Mouse (Mus musculus): ENCODE data around the gene Tbc1d30. TPM values are rescaled to one million over a fixed set of nuclear protein-coding genes. Genes with fewer than 3 reads are reported as not detected.
"Not testable (repeated sequence)": the region's sequence is repeated elsewhere in the genome, so short reads cannot be mapped to it uniquely, and the experiment has no call there.

Tbc1d30 gene
- polyA plus RNA-seq, 1 experiment from 2014 or later = 8.0 TPM

GRCm38 (mm10) chr10:121364306-121364705 is 13.2 kb upstream of the Tbc1d30 start:
- 20% methylated on average over 15 of the region's 15 CpGs for WGBS
- Histone ChIP-seq H3K4me3 (replicated peaks) (peak overlapping the region; percentile 100), H3K27ac (no peak overlapping the region), H3K36me3 (0 out of 2 replicates have a peak, but pooled peaks cover 4% of the 10 kb centered on the region), H3K9me3 (no peaks in the 10 kb centered on the region), H3K27me3 (replicated peaks) (no peaks in the 10 kb centered on the region), H3K4me1 (peaks cover 24% of the 10 kb centered on the region), H3K9ac (no peak overlapping the region; the same call in 1 of the 2 replicates), H3K4me2 (peak overlapping the region; percentile 87)
- ATAC-seq (ENCODE audit: insufficient read depth, low FRiP score, low read depth) = no peak

DNA sequence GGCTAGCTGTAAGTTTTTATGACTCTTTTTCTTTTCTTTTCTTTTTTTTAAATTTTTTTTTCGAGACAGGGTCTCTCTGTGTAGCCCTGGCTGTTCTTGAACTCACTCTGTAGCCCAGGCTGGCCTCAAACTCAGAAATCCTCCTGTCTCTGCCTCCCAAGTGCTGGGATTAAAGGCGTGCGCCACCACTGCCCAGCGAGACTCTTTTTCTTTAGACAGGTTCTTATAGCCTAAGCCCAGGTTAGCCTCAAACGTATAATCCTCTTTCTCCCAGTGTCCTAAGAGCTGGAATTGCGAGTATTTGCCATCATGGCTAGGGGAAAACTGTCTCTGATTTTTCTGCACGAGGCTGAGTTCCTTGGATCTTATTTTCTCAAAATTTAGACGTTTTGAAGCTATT is 12.1 kb upstream of the Tbc1d30 start:
- Histone ChIP-seq H3K27ac (no peak overlapping the region), H3K4me3 (replicated peaks) (no peak overlapping the region), H3K9me3 (no peaks in the 10 kb centered on the region), H3K4me2 (no peak overlapping the region), H3K27me3 (replicated peaks) (no peaks in the 10 kb centered on the region), H3K4me1 (peaks cover 24% of the 10 kb centered on the region), H3K9ac (no peak overlapping the region), H3K36me3 (0 out of 2 replicates have a peak, but pooled peaks cover 2% of the 10 kb centered on the region)
- no peak for ATAC-seq (ENCODE audit: insufficient read depth, low FRiP score, low read depth)
- 80% methylated on average over 8 of the region's 8 CpGs for WGBS

DNA sequence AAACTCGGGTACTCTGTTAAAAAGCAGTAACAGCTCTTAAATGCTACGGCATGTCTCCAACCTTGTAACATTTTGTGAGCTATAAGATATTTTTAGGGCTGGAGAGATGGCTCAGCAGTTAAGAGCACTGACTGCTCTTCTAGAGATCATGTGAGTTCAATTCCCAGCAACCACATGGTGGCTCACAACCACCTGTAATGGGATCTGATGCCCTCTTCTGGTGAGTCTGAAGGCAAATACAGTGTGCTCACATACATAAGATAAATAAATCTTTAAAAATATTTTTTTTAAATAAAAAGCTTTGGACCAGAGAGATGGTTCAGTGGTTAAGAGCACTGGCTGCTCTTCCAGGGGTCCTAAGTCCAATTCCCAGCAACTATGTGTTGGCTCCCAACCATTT is 9.3 kb upstream of the Tbc1d30 start:
- H3K4me2 ChIP-seq = no peak overlapping the region
- no peaks in the 10 kb centered on the region for H3K36me3 ChIP-seq
- no peak overlapping the region for H3K9ac ChIP-seq
- ATAC-seq (ENCODE audit: insufficient read depth, low FRiP score, low read depth) = no peak
- no peaks in the 10 kb centered on the region for H3K9me3 ChIP-seq
- H3K27ac ChIP-seq = no peak overlapping the region
- peaks cover 6% of the 10 kb centered on the region for H3K4me1 ChIP-seq
- no peak overlapping the region for H3K4me3 ChIP-seq (replicated peaks)
- H3K27me3 ChIP-seq (replicated peaks) = no peaks in the 10 kb centered on the region
- 88% methylated on average over 2 of the region's 2 CpGs for whole genome bisulfite sequencing

GRCm38 (mm10) chr10:121351692-121352290 is 713 bp upstream of the Tbc1d30 start:
- Histone ChIP-seq H3K9me3 (no peaks in the 10 kb centered on the region), H3K9ac (no peak overlapping the region), H3K4me3 (replicated peaks) (peak overlapping the region; percentile 61), H3K4me2 (peak overlapping the region; percentile 89), H3K4me1 (peaks cover 7% of the 10 kb centered on the region), H3K36me3 (no peaks in the 10 kb centered on the region), H3K27me3 (replicated peaks) (peaks cover 10% of the 10 kb centered on the region; the same call in 1 of the 2 replicates), H3K27ac (peak overlapping the region; percentile 82)
- ATAC-seq (ENCODE audit: insufficient read depth, low FRiP score, low read depth) = no peak
- 27% methylated on average over 15 of the region's 15 CpGs for WGBS

GRCm38 (mm10) chr10:121350357-121351065 is 567 bp downstream of the Tbc1d30 start:
- peak overlapping the region; percentile 61 for H3K4me3 ChIP-seq (replicated peaks)
- peak; percentile 70; the same call in 1 of the 2 replicates for ATAC-seq (ENCODE audit: insufficient read depth, low FRiP score, low read depth)
- peak overlapping the region; percentile 45; the same call in 1 of the 2 replicates for H3K9ac ChIP-seq
- H3K4me2 ChIP-seq = peak overlapping the region; percentile 89
- peaks cover 10% of the 10 kb centered on the region; the same call in 1 of the 2 replicates for H3K27me3 ChIP-seq (replicated peaks)
- H3K27ac ChIP-seq = peak overlapping the region; percentile 82
- peaks cover 7% of the 10 kb centered on the region for H3K4me1 ChIP-seq
- H3K9me3 ChIP-seq = no peaks in the 10 kb centered on the region
- 2% methylated on average over 35 of the region's 35 CpGs for WGBS
- no peaks in the 10 kb centered on the region for H3K36me3 ChIP-seq

GRCm38 (mm10) chr10:121349244-121349643 is 1.8 kb downstream of the Tbc1d30 start:
- Histone ChIP-seq H3K4me3 (replicated peaks) (peak overlapping the region; percentile 61; the same call in 1 of the 2 replicates), H3K27ac (peak overlapping the region; percentile 8; the same call in 1 of the 2 replicates)
- no peak for ATAC-seq (ENCODE audit: insufficient read depth, low FRiP score, low read depth)

GRCm38 (mm10) chr10:121343867-121344266 is 7.2 kb downstream of the Tbc1d30 start:
- H3K4me3 ChIP-seq (replicated peaks) = no peak overlapping the region
- WGBS = 47% methylated on average over 6 of the region's 6 CpGs
- H3K9me3 ChIP-seq = no peaks in the 10 kb centered on the region
- H3K36me3 ChIP-seq = no peaks in the 10 kb centered on the region
- H3K4me2 ChIP-seq = no peak overlapping the region
- no peak overlapping the region for H3K9ac ChIP-seq
- no peak for ATAC-seq (ENCODE audit: insufficient read depth, low FRiP score, low read depth)
- no peaks in the 10 kb centered on the region for H3K27me3 ChIP-seq (replicated peaks)
- no peak overlapping the region for H3K27ac ChIP-seq
- H3K4me1 ChIP-seq = no peaks in the 10 kb centered on the region

More at GRCm38 (mm10) chr10:121349244-121349643, 1.8 kb downstream of the Tbc1d30 start:
- H3K27me3 ChIP-seq (replicated peaks) = peaks cover 10% of the 10 kb centered on the region; the same call in 1 of the 2 replicates
- H3K36me3 ChIP-seq = no peaks in the 10 kb centered on the region
- H3K9me3 ChIP-seq = no peaks in the 10 kb centered on the region
- WGBS = 43% methylated on average over 5 of the region's 5 CpGs
- peak overlapping the region; percentile 89 for H3K4me2 ChIP-seq
- H3K9ac ChIP-seq = no peak overlapping the region
- H3K4me1 ChIP-seq = peaks cover 7% of the 10 kb centered on the region

- Histone ChIP-seq H3K36me3 (no peaks in the 10 kb centered on the region), H3K4me1 (no peaks in the 10 kb centered on the region), H3K9ac (no peak overlapping the region), H3K4me3 (replicated peaks) (no peak overlapping the region), H3K27me3 (replicated peaks) (no peaks in the 10 kb centered on the region), H3K9me3 (no peaks in the 10 kb centered on the region), H3K4me2 (no peak overlapping the region), H3K27ac (no peak overlapping the region)
- 95% methylated on average over 10 of the region's 10 CpGs for WGBS
- no peak for ATAC-seq (ENCODE audit: insufficient read depth, low FRiP score, low read depth)
Observed at GRCm38 (mm10) chr10:121342260-121342659, 8.8 kb downstream of the Tbc1d30 start.

DNA sequence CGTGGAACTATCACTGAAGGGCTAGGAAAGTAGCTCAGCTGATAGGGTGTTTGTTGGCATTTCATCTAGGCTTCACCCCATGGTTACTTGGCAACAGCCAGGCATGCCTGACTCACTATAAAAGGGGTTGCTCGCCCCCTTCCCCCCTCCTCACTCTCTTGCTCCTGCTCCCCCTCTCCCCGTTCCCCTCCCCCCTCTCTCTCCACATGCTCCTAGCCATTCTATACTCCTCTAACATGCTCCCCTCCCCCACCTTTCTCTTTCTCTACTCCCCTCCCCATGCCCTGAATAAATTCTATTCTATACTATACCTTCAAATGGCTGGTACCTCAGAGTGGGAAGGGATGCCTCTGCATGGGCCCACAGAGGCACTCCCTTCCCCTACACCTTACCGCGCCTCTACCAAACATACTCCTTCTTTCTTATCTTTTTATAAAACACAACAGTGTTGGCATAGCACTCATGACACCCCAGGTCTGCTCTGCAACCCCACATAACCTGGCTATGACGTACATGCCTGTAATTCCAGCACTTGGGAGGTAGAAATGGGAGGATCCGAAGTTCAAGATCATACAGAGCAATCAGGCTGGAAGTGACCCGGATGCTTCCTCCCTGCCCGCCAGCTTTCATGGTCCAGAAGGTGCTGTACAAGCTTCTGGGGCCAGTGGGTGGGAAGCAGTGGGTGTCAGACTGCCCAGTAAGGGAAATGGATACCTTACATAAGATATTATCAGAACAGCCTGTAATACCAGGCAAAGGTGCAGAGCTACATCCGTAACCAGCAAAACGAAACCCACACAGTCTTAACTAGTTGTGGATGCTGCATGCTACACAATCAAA is 10.1 kb downstream of the Tbc1d30 start:
- WGBS = 75% methylated on average over 11 of the region's 11 CpGs
- H3K4me2 ChIP-seq = no peak overlapping the region
- H3K36me3 ChIP-seq = no peaks in the 10 kb centered on the region
- no peak overlapping the region for H3K9ac ChIP-seq
- H3K27ac ChIP-seq = no peak overlapping the region
- no peaks in the 10 kb centered on the region for H3K9me3 ChIP-seq
- no peaks in the 10 kb centered on the region for H3K27me3 ChIP-seq (replicated peaks)
- ATAC-seq (ENCODE audit: insufficient read depth, low FRiP score, low read depth) = no peak
- H3K4me1 ChIP-seq = no peaks in the 10 kb centered on the region
- H3K4me3 ChIP-seq (replicated peaks) = no peak overlapping the region

GRCm38 (mm10) chr10:121336536-121336935 is 14.5 kb downstream of the Tbc1d30 start:
- not testable (repeated sequence) for H3K4me3 ChIP-seq (replicated peaks); H3K27ac ChIP-seq; H3K9ac ChIP-seq; H3K4me1 ChIP-seq; H3K9me3 ChIP-seq; H3K27me3 ChIP-seq (replicated peaks); H3K4me2 ChIP-seq; ATAC-seq (ENCODE audit: insufficient read depth, low FRiP score, low read depth); H3K36me3 ChIP-seq
- 54% methylated on average over 14 of the region's 14 CpGs for WGBS

- Histone ChIP-seq H3K4me3 (replicated peaks) (no peak overlapping the region), H3K9me3 (no peaks in the 10 kb centered on the region), H3K4me2 (no peak overlapping the region), H3K4me1 (no peaks in the 10 kb centered on the region), H3K9ac (no peak overlapping the region), H3K27ac (no peak overlapping the region), H3K27me3 (replicated peaks) (no peaks in the 10 kb centered on the region), H3K36me3 (0 out of 2 replicates have a peak, but pooled peaks cover 7% of the 10 kb centered on the region)
- ATAC-seq (ENCODE audit: insufficient read depth, low FRiP score, low read depth) = no peak
- 64% methylated on average over 3 of the region's 3 CpGs for WGBS
Observed at GRCm38 (mm10) chr10:121334576-121334975, 16.5 kb downstream of the Tbc1d30 start.

Data from stomach, embryonic 15.5 days (tissue).